Mouse (Mus musculus) spleen, adult 2 months (tissue): Measurements from ENCODE around the gene Cherp.

Source experiments
- CTCF ChIP-seq: fragments of 200-500 bp; IDR thresholded peaks from 2 replicates; pipeline ENCODE4 v1.5.1; 2011; ENCODE audit warnings: mild to moderate bottlenecking, inconsistent platforms; ENCODE audit not compliant: insufficient read depth, insufficient read length, insufficient replicate concordance; ENCODE audit errors: extremely low read depth
- POLR2A ChIP-seq: fragments of 200-500 bp; IDR thresholded peaks from 2 replicates; pipeline ENCODE4 v1.6.1; 2011; ENCODE audit warnings: low read depth, low read length, inconsistent platforms

DNA sequence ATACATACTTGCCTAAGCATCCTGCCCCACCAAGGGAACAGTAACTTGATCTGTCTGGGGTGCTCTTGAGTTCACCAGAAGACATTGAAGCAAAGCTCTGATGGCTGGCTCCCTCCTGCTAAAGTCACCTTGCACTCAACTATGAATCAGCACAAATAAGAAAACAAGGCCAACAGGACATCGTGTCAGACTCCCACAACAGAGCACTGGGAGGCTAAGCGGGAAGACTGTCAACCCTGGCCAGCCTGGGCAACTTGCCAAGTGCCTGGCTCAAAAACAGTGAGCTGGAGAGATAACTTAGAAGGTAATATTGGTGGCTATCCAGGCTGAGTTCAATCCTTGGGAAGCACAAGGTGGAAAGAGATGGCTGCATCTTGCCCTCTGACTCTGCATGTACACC is 40.1 kb downstream of the Cherp start:
- TF ChIP-seq CTCF (no peak), POLR2A (no peak)
